Mouse (Mus musculus) embryonic facial prominence, embryonic 13.5 days (tissue): ENCODE results near the gene Igfbpl1. TPM values are rescaled to one million over a fixed set of nuclear protein-coding genes. Genes with fewer than 3 reads are reported as not detected.
A peak's percentile ranks its signal among the peaks of the same experiment; 100 is the strongest.

Source experiments
- ATAC-seq: fragments of 200-750 bp; cut with Nextera tagmentation; 2 replicates; pipeline ENCODE4 v1.8.0; 2017; ENCODE audit warnings: low read depth; ENCODE audit not compliant: insufficient number of reproducible peaks, insufficient read depth, low FRiP score, low TSS enrichment
- H3K27ac ChIP-seq: fragments of 300-500 bp; sonication (generic); 2 replicates; pipeline ENCODE4 v1.5.1; 2015; ENCODE audit warnings: moderate library complexity, mild to moderate bottlenecking, inconsistent platforms
- H3K27me3 ChIP-seq: fragments of 300-500 bp; sonication (generic); 2 replicates; pipeline ENCODE4 v1.6.1; 2015; ENCODE audit warnings: mild to moderate bottlenecking, inconsistent platforms
- H3K36me3 ChIP-seq: fragments of 300-500 bp; sonication (generic); 2 replicates; pipeline ENCODE4 v1.6.1; 2015; ENCODE audit warnings: mild to moderate bottlenecking, inconsistent platforms
- H3K4me1 ChIP-seq: fragments of 300-500 bp; sonication (generic); 2 replicates; pipeline ENCODE4 v1.6.1; 2015; ENCODE audit warnings: inconsistent platforms
- H3K4me2 ChIP-seq: fragments of 300-500 bp; sonication (generic); 2 replicates; pipeline ENCODE4 v1.6.1; 2015; ENCODE audit warnings: moderate library complexity, mild to moderate bottlenecking, inconsistent platforms
- H3K4me3 ChIP-seq: fragments of 300-500 bp; sonication (generic); 2 replicates; pipeline ENCODE4 v1.5.1; 2015; ENCODE audit warnings: mild to moderate bottlenecking, inconsistent platforms
- H3K9ac ChIP-seq: fragments of 300-500 bp; sonication (generic); 2 replicates; pipeline ENCODE4 v1.6.1; 2015; ENCODE audit warnings: mild to moderate bottlenecking, inconsistent platforms
- H3K9me3 ChIP-seq: fragments of 300-500 bp; sonication (generic); 2 replicates; pipeline ENCODE4 v1.6.1; 2016; ENCODE audit warnings: inconsistent platforms
- WGBS: fragments of 180-500 bp; shearing (Covaris S2); methylation state at CpG from one replicate; pipeline ENCODE4 v1.1.7; 2015; ENCODE audit warnings: mixed read lengths; 5-methylcytosine and 5-hydroxymethylcytosine counted together
- polyA plus RNA-seq: library from polyadenylated mRNA; unstranded; fragments of >200 nt; fragmentation: Nextera tagmentation; extraction: Ambion mirVana; gene quantifications from 2 replicates; pipeline ENCODE4 v1.2.1, GENCODE M21; 2015

Igfbpl1 gene
- polyA plus RNA-seq, 1 experiment from 2014 or later, result 1.2 TPM

- no peaks in the 10 kb centered on the region for H3K9me3 ChIP-seq
- no peak overlapping the region for H3K4me2 ChIP-seq
- no peak for ATAC-seq
- no peaks in the 10 kb centered on the region for H3K4me1 ChIP-seq
- H3K4me3 ChIP-seq, result no peak overlapping the region
- H3K27ac ChIP-seq, result no peak overlapping the region
- H3K27me3 ChIP-seq, result no peaks in the 10 kb centered on the region
- no peak overlapping the region for H3K9ac ChIP-seq
- no peaks in the 10 kb centered on the region for H3K36me3 ChIP-seq
- 88% methylated on average over 2 of the region's 2 CpGs for WGBS
These were observed 36.7 kb downstream of the Igfbpl1 start for GRCm38 (mm10) chr4:45790018-45790417.

- Histone ChIP-seq H3K4me3 (no peak overlapping the region), H3K27me3 (no peaks in the 10 kb centered on the region)
- ATAC-seq, result no peak
These were observed 37.3 kb downstream of the Igfbpl1 start for GRCm38 (mm10) chr4:45789263-45789958.

GRCm38 (mm10) chr4:45788446-45789081 lies 38.2 kb downstream of the Igfbpl1 start:
- H3K9me3 ChIP-seq, result no peaks in the 10 kb centered on the region
- WGBS, result 83% methylated on average over 13 of the region's 13 CpGs
- H3K4me2 ChIP-seq, result no peak overlapping the region
- H3K27me3 ChIP-seq, result no peaks in the 10 kb centered on the region
- H3K9ac ChIP-seq, result no peak overlapping the region
- ATAC-seq, result no peak
- H3K4me3 ChIP-seq, result no peak overlapping the region
- no peak overlapping the region for H3K27ac ChIP-seq
- no peaks in the 10 kb centered on the region for H3K36me3 ChIP-seq
- H3K4me1 ChIP-seq, result no peaks in the 10 kb centered on the region

More at GRCm38 (mm10) chr4:45789263-45789958, 37.3 kb downstream of the Igfbpl1 start:
- WGBS, result 71% methylated on average over 13 of the region's 13 CpGs
- H3K9ac ChIP-seq, result no peak overlapping the region
- no peak overlapping the region for H3K4me2 ChIP-seq
- no peaks in the 10 kb centered on the region for H3K9me3 ChIP-seq
- no peaks in the 10 kb centered on the region for H3K4me1 ChIP-seq
- no peaks in the 10 kb centered on the region for H3K36me3 ChIP-seq
- no peak overlapping the region for H3K27ac ChIP-seq

GRCm38 (mm10) chr4:45786674-45787073 lies 40.0 kb downstream of the Igfbpl1 start:
- H3K9ac ChIP-seq, result no peak overlapping the region
- no peak overlapping the region for H3K4me2 ChIP-seq
- no peaks in the 10 kb centered on the region for H3K27me3 ChIP-seq
- H3K4me1 ChIP-seq, result no peaks in the 10 kb centered on the region
- no peaks in the 10 kb centered on the region for H3K36me3 ChIP-seq
- H3K4me3 ChIP-seq, result no peak overlapping the region
- no peaks in the 10 kb centered on the region for H3K9me3 ChIP-seq
- no peak overlapping the region for H3K27ac ChIP-seq
- no peak for ATAC-seq
- WGBS, result 52% methylated on average over 4 of the region's 4 CpGs

DNA sequence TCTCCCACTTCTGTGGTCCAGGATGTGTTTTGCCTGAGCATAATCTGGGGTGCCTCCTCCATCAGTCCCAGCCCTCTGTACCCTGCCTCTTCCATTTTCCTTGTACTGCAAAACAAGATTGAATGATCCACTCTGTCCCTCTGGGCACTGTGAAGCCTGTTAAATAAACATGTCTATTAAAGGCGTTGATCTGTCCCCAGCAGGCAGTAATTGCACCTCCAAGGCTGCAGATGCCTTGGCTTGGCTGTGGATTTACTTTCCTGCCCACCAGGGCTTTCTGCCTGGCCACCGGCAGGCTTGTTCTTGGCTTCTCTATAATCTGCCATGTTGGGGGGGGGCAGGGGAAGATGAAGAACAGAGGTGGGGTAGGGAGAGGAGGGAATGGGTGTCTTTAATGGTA lies 40.8 kb downstream of the Igfbpl1 start:
- no peak overlapping the region for H3K27ac ChIP-seq
- WGBS, result 27% methylated on average over 2 of the region's 2 CpGs
- ATAC-seq, result no peak
- H3K9ac ChIP-seq, result no peak overlapping the region
- H3K36me3 ChIP-seq, result no peaks in the 10 kb centered on the region
- H3K27me3 ChIP-seq, result no peaks in the 10 kb centered on the region
- no peaks in the 10 kb centered on the region for H3K4me1 ChIP-seq
- H3K4me2 ChIP-seq, result no peak overlapping the region
- H3K4me3 ChIP-seq, result no peak overlapping the region
- H3K9me3 ChIP-seq, result no peaks in the 10 kb centered on the region

GRCm38 (mm10) chr4:45783671-45784070 lies 43.1 kb downstream of the Igfbpl1 start:
- WGBS, result 48% methylated on average over 1 of the region's 1 CpGs
- no peaks in the 10 kb centered on the region for H3K9me3 ChIP-seq
- no peak overlapping the region for H3K9ac ChIP-seq
- H3K4me3 ChIP-seq, result no peak overlapping the region
- ATAC-seq, result no peak
- no peaks in the 10 kb centered on the region for H3K27me3 ChIP-seq
- H3K36me3 ChIP-seq, result no peaks in the 10 kb centered on the region
- H3K27ac ChIP-seq, result no peak overlapping the region
- no peak overlapping the region for H3K4me2 ChIP-seq
- no peaks in the 10 kb centered on the region for H3K4me1 ChIP-seq

DNA sequence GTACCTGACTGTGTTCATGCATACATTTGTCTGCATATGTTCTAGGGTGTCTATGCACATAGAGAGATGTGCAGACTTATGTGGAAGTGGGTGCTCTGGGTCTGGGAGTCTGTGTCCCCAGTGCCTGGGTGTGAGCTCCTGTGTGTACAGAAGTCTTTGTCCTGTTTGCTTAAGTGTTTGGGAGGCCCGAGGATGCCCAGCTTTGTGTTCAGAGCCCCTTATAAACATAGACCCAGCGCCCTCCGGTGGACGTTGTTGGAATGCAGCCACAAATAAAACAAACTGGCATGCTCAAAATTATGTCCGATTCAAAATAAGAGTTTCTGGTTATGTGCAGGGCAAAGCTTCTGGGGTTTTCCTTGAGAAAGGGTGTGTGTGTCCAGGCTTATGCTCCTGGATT lies 55.1 kb downstream of the Igfbpl1 start:
- Histone ChIP-seq H3K9me3 (no peaks in the 10 kb centered on the region), H3K9ac (0 out of 2 replicates have a peak overlapping the region, but pooled peaks have one; percentile 22), H3K4me2 (no peak overlapping the region), H3K36me3 (no peaks in the 10 kb centered on the region), H3K4me3 (no peak overlapping the region), H3K4me1 (peaks cover 30% of the 10 kb centered on the region), H3K27ac (no peak overlapping the region), H3K27me3 (peaks cover 46% of the 10 kb centered on the region)
- no peak for ATAC-seq
- WGBS, result under 1% methylated on average over 5 of the region's 5 CpGs

GRCm38 (mm10) chr4:45771173-45771572 lies 55.5 kb downstream of the Igfbpl1 start:
- H3K27me3 ChIP-seq, result peaks cover 50% of the 10 kb centered on the region
- no peaks in the 10 kb centered on the region for H3K36me3 ChIP-seq
- H3K4me3 ChIP-seq, result no peak overlapping the region
- H3K27ac ChIP-seq, result no peak overlapping the region
- WGBS, result 19% methylated on average over 8 of the region's 8 CpGs
- peaks cover 33% of the 10 kb centered on the region for H3K4me1 ChIP-seq
- H3K9me3 ChIP-seq, result no peaks in the 10 kb centered on the region
- H3K4me2 ChIP-seq, result no peak overlapping the region
- no peak overlapping the region for H3K9ac ChIP-seq
- ATAC-seq, result no peak

DNA sequence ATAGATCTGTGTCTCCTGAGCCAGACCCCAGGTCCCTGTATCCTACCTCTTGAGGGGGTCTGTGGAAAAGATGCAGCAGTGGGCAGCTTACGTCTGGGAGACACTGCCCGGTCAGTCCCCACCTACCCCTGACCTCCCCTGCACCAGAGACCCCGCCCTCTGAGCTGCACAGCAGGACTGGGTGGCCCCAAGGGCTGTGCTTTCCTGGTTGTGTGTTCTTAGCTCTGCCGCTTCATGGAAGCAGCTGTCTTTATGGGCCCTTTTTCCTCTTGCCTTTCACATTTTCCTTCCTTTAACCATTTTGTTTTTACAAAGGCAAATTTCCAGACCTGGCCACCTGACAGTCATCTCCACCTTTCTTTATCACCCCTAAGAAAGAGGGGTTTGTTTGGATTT lies 56.1 kb downstream of the Igfbpl1 start:
- Histone ChIP-seq H3K36me3 (no peaks in the 10 kb centered on the region), H3K9ac (peak overlapping the region; percentile 51; the same call in 1 of the 2 replicates), H3K4me1 (peaks cover 38% of the 10 kb centered on the region), H3K9me3 (no peaks in the 10 kb centered on the region), H3K27me3 (peaks cover 52% of the 10 kb centered on the region), H3K4me2 (no peak overlapping the region), H3K27ac (no peak overlapping the region), H3K4me3 (no peak overlapping the region)
- ATAC-seq, result no peak
- WGBS, result 26% methylated on average over 4 of the region's 4 CpGs

GRCm38 (mm10) chr4:45769791-45770637 lies 56.7 kb downstream of the Igfbpl1 start:
- Histone ChIP-seq H3K9me3 (no peaks in the 10 kb centered on the region), H3K27me3 (peaks cover 58% of the 10 kb centered on the region), H3K4me1 (peaks cover 44% of the 10 kb centered on the region), H3K36me3 (no peaks in the 10 kb centered on the region), H3K4me3 (no peak overlapping the region), H3K4me2 (no peak overlapping the region), H3K27ac (no peak overlapping the region), H3K9ac (no peak overlapping the region)
- WGBS, result 16% methylated on average over 10 of the region's 10 CpGs
- no peak for ATAC-seq

GRCm38 (mm10) chr4:45769141-45769540 lies 57.6 kb downstream of the Igfbpl1 start:
- ATAC-seq, result no peak
- Histone ChIP-seq H3K9ac (no peak overlapping the region), H3K9me3 (no peaks in the 10 kb centered on the region), H3K36me3 (no peaks in the 10 kb centered on the region), H3K4me1 (peaks cover 53% of the 10 kb centered on the region), H3K27ac (no peak overlapping the region), H3K4me3 (no peak overlapping the region), H3K27me3 (peaks cover 63% of the 10 kb centered on the region), H3K4me2 (no peak overlapping the region)
- 44% methylated on average over 10 of the region's 10 CpGs for WGBS
